Mouse (Mus musculus) layer of hippocampus, adult 2 months (tissue): ENCODE results near the gene Csrp2. TPM values are rescaled to one million over a fixed set of nuclear protein-coding genes. Genes with fewer than 3 reads are reported as not detected.

Experiments
- DNase-seq, 2 experiments: peaks; one replicate each; pipeline ENCODE4 v3.0.0; 2022; ENCODE audit warnings: low spot score in 2 of 2
- H3K27ac ChIP-seq: fragments of 200-600 bp; 2 replicates; pipeline ENCODE4 v1.8.1; 2022
- H3K4me3 ChIP-seq: fragments of 200-600 bp; 2 replicates; pipeline ENCODE4 v1.8.1; 2022; ENCODE audit warnings: mild to moderate bottlenecking
- CTCF ChIP-seq: fragments of 200-600 bp; conservative IDR thresholded peaks from 2 replicates; pipeline ENCODE4 v1.8.1; 2022; ENCODE audit warnings: antibody characterized with exemption, mild to moderate bottlenecking, moderate library complexity
- total RNA-seq, 2 experiments: library from RNA; stranded (reverse); gene quantifications; 2 replicates each; pipeline ENCODE4 v1.2.3; 2021

Gene Csrp2
- total RNA-seq, 2 experiments from 2014 or later: 20.2 to 24.6 TPM

GRCm38 (mm10) chr10:110938361-110938760 is 18.8 kb downstream of the Csrp2 start:
- no peak for TF ChIP-seq CTCF
- H3K27ac ChIP-seq: peak overlapping the region; percentile 81
- no peak overlapping the region for H3K4me3 ChIP-seq
- no peak for DNase-seq

GRCm38 (mm10) chr10:110938841-110939549 is 19.4 kb downstream of the Csrp2 start:
- peak overlapping the region; percentile 81 for H3K27ac ChIP-seq
- H3K4me3 ChIP-seq: 0 out of 2 replicates have a peak overlapping the region, but pooled peaks have one; percentile 14
- DNase-seq: peak; percentile 62 to 76
- TF ChIP-seq CTCF: peak; percentile 27

GRCm38 (mm10) chr10:110939717-110940116 is 20.1 kb downstream of the Csrp2 start:
- DNase-seq: no peak
- peak overlapping the region; percentile 81 for H3K27ac ChIP-seq
- H3K4me3 ChIP-seq: no peak overlapping the region
- no peak for TF ChIP-seq CTCF

- Histone ChIP-seq H3K27ac (no peak overlapping the region), H3K4me3 (no peak overlapping the region)
- peak; percentile 27; the same call in 1 of the 2 replicates for TF ChIP-seq CTCF
- DNase-seq: no peak
Measured at GRCm38 (mm10) chr10:110940740-110941398, 21.3 kb downstream of the Csrp2 start.

- TF ChIP-seq CTCF: no peak
- no peak for DNase-seq
- Histone ChIP-seq H3K4me3 (no peak overlapping the region), H3K27ac (no peak overlapping the region)
Measured at GRCm38 (mm10) chr10:110941968-110942367, 22.4 kb downstream of the Csrp2 start.

- Histone ChIP-seq H3K27ac (no peak overlapping the region), H3K4me3 (no peak overlapping the region)
- TF ChIP-seq CTCF: no peak
- DNase-seq: no peak
Measured at GRCm38 (mm10) chr10:110942806-110943205, 23.2 kb downstream of the Csrp2 start.

- Histone ChIP-seq H3K4me3 (no peak overlapping the region), H3K27ac (no peak overlapping the region)
- TF ChIP-seq CTCF: no peak
- DNase-seq: no peak
Measured at GRCm38 (mm10) chr10:110944175-110944574, 24.6 kb downstream of the Csrp2 start.

- no peak for TF ChIP-seq CTCF
- DNase-seq: no peak
- Histone ChIP-seq H3K27ac (peak overlapping the region; percentile 15; the same call in 1 of the 2 replicates), H3K4me3 (no peak overlapping the region)
Measured at GRCm38 (mm10) chr10:110945966-110946365, 26.4 kb downstream of the Csrp2 start.

- TF ChIP-seq CTCF: no peak
- DNase-seq: no peak
- H3K27ac ChIP-seq: no peak overlapping the region
- H3K4me3 ChIP-seq: no peak overlapping the region
Measured at GRCm38 (mm10) chr10:110947574-110947973, 28.0 kb downstream of the Csrp2 start.

GRCm38 (mm10) chr10:110951112-110951511 is 31.5 kb downstream of the Csrp2 start:
- Histone ChIP-seq H3K27ac (no peak overlapping the region), H3K4me3 (no peak overlapping the region)
- no peak for TF ChIP-seq CTCF
- DNase-seq: no peak

- no peak for TF ChIP-seq CTCF
- H3K4me3 ChIP-seq: no peak overlapping the region
- no peak for DNase-seq
Measured at GRCm38 (mm10) chr10:110951748-110952147, 32.2 kb downstream of the Csrp2 start.

GRCm38 (mm10) chr10:110952271-110952670 is 32.7 kb downstream of the Csrp2 start:
- no peak for DNase-seq
- no peak for TF ChIP-seq CTCF
- H3K4me3 ChIP-seq: no peak overlapping the region
- H3K27ac ChIP-seq: peak overlapping the region; percentile 70

More at GRCm38 (mm10) chr10:110951748-110952147, 32.2 kb downstream of the Csrp2 start:
- H3K27ac ChIP-seq: no peak overlapping the region

- TF ChIP-seq CTCF: no peak
- Histone ChIP-seq H3K27ac (peak overlapping the region; percentile 70), H3K4me3 (no peak overlapping the region)
- DNase-seq: peak in 1 of 2 experiments; percentile 58
Measured at GRCm38 (mm10) chr10:110952937-110953451, 33.4 kb downstream of the Csrp2 start.

GRCm38 (mm10) chr10:110958879-110959278 is 39.3 kb downstream of the Csrp2 start:
- DNase-seq: no peak
- Histone ChIP-seq H3K4me3 (no peak overlapping the region), H3K27ac (no peak overlapping the region)
- TF ChIP-seq CTCF: no peak
